ENCODE assay signal across 8 mouse cellular contexts in the genomic region with DNA sequence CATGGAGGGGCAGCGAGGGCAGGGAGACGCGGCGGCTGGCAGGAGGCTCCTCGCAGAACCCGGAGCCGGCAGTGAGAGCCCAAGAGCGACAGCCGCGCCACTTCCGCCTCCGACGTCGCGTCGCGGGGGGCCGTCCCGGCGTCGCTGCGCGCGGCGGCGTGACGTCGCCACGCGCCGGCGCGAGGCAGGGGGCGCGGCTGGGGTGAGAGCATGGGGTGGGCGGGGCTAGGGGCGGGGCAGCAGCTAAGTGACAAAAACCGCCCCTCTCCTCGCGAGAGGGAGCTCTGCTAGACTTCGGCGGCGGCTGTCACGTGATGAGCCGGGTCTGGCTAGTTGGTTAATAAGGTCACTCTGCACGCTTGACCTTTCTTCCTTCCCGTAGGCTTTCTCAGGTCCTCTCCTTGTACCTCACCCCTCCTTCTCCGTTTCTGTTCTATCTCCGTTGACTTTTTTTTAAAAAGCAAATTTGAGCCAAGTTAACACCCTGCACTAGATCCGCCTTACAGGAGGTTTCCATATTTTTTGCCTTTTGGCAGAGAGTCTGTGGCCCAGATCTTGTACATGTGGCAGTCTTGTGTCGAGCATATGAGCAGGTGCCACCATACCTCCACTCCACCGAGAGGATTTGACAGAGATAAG. TPM values are rescaled to one million over a fixed set of nuclear protein-coding genes. Genes with fewer than 3 reads are reported as not detected.
A peak's percentile ranks its signal among the peaks of the same experiment; 100 is the strongest.
DNase-seq lines count a peak whose midpoint lies in the region; ATAC-seq and TF ChIP-seq lines count a peak whose summit lies in the region.

A gene (minus strand): TSS at position 130 of the 639 bp plus-strand sequence.

- peak within 1 kb of the TSS; percentile 72 for H3K4me2 ChIP-seq in forebrain, embryonic 13.5 days
- peak within 1 kb of the TSS; percentile 81 for H3K4me2 ChIP-seq in liver, postnatal 0 days (ENCODE audit: low read depth, low read length)
- peak within 1 kb of the TSS; percentile 90 for H3K4me2 ChIP-seq in neural tube, embryonic 14.5 days (ENCODE audit: low read depth, low read length)

- intact Hi-C loops in heart, postnatal 10 days (cut with DNase I): loop anchor here (1.0 kb wide), 1 partner anchor 95 kb away; no protein-coding TSS in a partner anchor

- peaks cover 30% of the 10 kb centered on the region for H3K36me3 ChIP-seq in E14TG2a.4 (ENCODE audit: insufficient read depth, low read length)
- no peaks in the 10 kb centered on the region for H3K36me3 ChIP-seq in forebrain, embryonic 13.5 days (ENCODE audit: poor library complexity, severe bottlenecking)
- H3K36me3 ChIP-seq in liver, postnatal 0 days (replicated peaks; ENCODE audit: insufficient read depth, low read length): no peaks in the 10 kb centered on the region
- no peaks in the 10 kb centered on the region for H3K36me3 ChIP-seq in neural tube, embryonic 14.5 days (ENCODE audit: control insufficient read depth, insufficient read depth, low read length)

- peak; percentile 30; the same call in 1 of the 2 replicates for TF ChIP-seq EP300 in liver, postnatal 0 days (IDR thresholded peaks at IDR 0.05; ENCODE audit: low read depth)

- H3K4me3 ChIP-seq in E14TG2a.4 (replicated peaks; ENCODE audit: low read length): peak within 1 kb of the TSS; percentile 98
- peak within 1 kb of the TSS; percentile 91 for H3K4me3 ChIP-seq in forebrain, embryonic 13.5 days
- peak within 1 kb of the TSS; percentile 72 for H3K4me3 ChIP-seq in liver, postnatal 0 days (ENCODE audit: low read depth, low read length)
- peak within 1 kb of the TSS; percentile 72 for H3K4me3 ChIP-seq in neural tube, embryonic 14.5 days (ENCODE audit: low read depth, low read length)

- peak within 1 kb of the TSS; percentile 51; the same call in 1 of the 2 replicates for H3K27ac ChIP-seq in forebrain, embryonic 13.5 days
- H3K27ac ChIP-seq in liver, postnatal 0 days (ENCODE audit: low read depth): peak within 1 kb of the TSS; percentile 88
- H3K27ac ChIP-seq in neural tube, embryonic 14.5 days (ENCODE audit: low read depth, low read length): peak within 1 kb of the TSS; percentile 69

- peak within 1 kb of the TSS; percentile 95 for H3K9ac ChIP-seq in forebrain, embryonic 13.5 days
- H3K9ac ChIP-seq in liver, postnatal 0 days (replicated peaks): peak within 1 kb of the TSS; percentile 89
- peak within 1 kb of the TSS; percentile 78 for H3K9ac ChIP-seq in neural tube, embryonic 14.5 days (replicated peaks; ENCODE audit: low read depth, low read length)

- DNase-seq in c-Kit-positive CD71-positive TER-119-positive erythroid progenitor cells, embryonic 14.5 days (ENCODE audit: low spot score): peak; percentile 90
- DNase-seq in heart, postnatal 10 days: peak; percentile 88 to 89
- peak; percentile 77 for DNase-seq in large intestine, adult 2 months (ENCODE audit: low read depth, low spot score)
- peak; percentile 94 for DNase-seq in liver, postnatal 0 days
- peak; percentile 87 for DNase-seq in testis, postnatal 10 days (ENCODE audit: low spot score)

- WGBS in forebrain, embryonic 13.5 days: 4% methylated on average over 44 of the region's 52 CpGs
- WGBS in large intestine, adult 2 months: 1% methylated on average over 50 of the region's 52 CpGs
- WGBS in liver, postnatal 0 days (ENCODE audit: insufficient replicate concordance): 3% methylated on average over 44 of the region's 52 CpGs
- 4% methylated on average over 48 of the region's 52 CpGs for WGBS in neural tube, embryonic 14.5 days

- H3K27me3 ChIP-seq in E14TG2a.4 (ENCODE audit: insufficient read depth, low read length): no peaks in the 10 kb centered on the region
- H3K27me3 ChIP-seq in forebrain, embryonic 13.5 days: no peaks in the 10 kb centered on the region
- H3K27me3 ChIP-seq in liver, postnatal 0 days (ENCODE audit: insufficient read depth, low read length): no peaks in the 10 kb centered on the region
- no peaks in the 10 kb centered on the region for H3K27me3 ChIP-seq in neural tube, embryonic 14.5 days (ENCODE audit: control insufficient read depth, insufficient read depth, low read length)

- ATAC-seq in forebrain, embryonic 13.5 days: peak; percentile 93
- ATAC-seq in liver, postnatal 0 days: peak; percentile 97
- ATAC-seq in neural tube, embryonic 14.5 days (ENCODE audit: low read depth): peak; percentile 92

- peaks cover 11% of the 10 kb centered on the region for H3K9me3 ChIP-seq in E14TG2a.4 (ENCODE audit: low read length)
- H3K9me3 ChIP-seq in forebrain, embryonic 13.5 days (replicated peaks): no peaks in the 10 kb centered on the region
- no peaks in the 10 kb centered on the region for H3K9me3 ChIP-seq in liver, postnatal 0 days (ENCODE audit: low read length)
- no peaks in the 10 kb centered on the region for H3K9me3 ChIP-seq in neural tube, embryonic 14.5 days (ENCODE audit: control insufficient read depth, low read length)

- TF ChIP-seq CTCF in E14TG2a.4 (conservative IDR thresholded peaks at IDR 0.05; ENCODE audit: low read length): no peak
- peak; percentile 26; the same call in 1 of the 2 replicates for TF ChIP-seq CTCF in liver, postnatal 0 days (IDR thresholded peaks at IDR 0.05; ENCODE audit: low read depth)

- H3K4me1 ChIP-seq in E14TG2a.4 (replicated peaks; ENCODE audit: low read depth, low read length): peaks cover 67% of the 10 kb centered on the region
- peaks cover 27% of the 10 kb centered on the region for H3K4me1 ChIP-seq in forebrain, embryonic 13.5 days
- peaks cover 31% of the 10 kb centered on the region for H3K4me1 ChIP-seq in liver, postnatal 0 days (ENCODE audit: insufficient read depth)
- peaks cover 15% of the 10 kb centered on the region for H3K4me1 ChIP-seq in neural tube, embryonic 14.5 days (ENCODE audit: control insufficient read depth, insufficient read depth, low read length)

RNA-seq across cellular contexts. Expression of the gene that starts here (rescaled TPM):
- 39.8 and 41.0 TPM in 2 replicates for polyA plus RNA-seq in forebrain, embryonic 13.5 days (2015; fragmentation: Nextera tagmentation; extraction: Ambion mirVana)
- total RNA-seq in heart, postnatal 10 days (2021): 10 to 100 TPM; 10.4 to 10.6 TPM
- polyA plus RNA-seq in large intestine, adult 2 months (2012; rRNA removed): 6.7 and 9.9 TPM in 2 replicates
- 17.5 and 20.2 TPM in 2 replicates for polyA plus RNA-seq in liver, postnatal 0 days (2015; fragmentation: Nextera tagmentation; extraction: Ambion mirVana)
- polyA plus RNA-seq in neural tube, embryonic 14.5 days (2014; fragmentation: Nextera tagmentation; extraction: Ambion mirVana): 37.0 and 44.7 TPM in 2 replicates

Comparison
In these comparisons a context has a peak if more than half of its experiments do, and no peak if none do; other contexts are left out.
1. Peak in every context shown above with its lines: DNase-seq, ATAC-seq, H3K4me3 ChIP-seq and H3K27ac ChIP-seq.